ENCODE assay signal across 7 mouse cellular contexts in genomic region chr4:148805811-148806747, GRCm38 (mm10). TPM values are rescaled to one million over a fixed set of nuclear protein-coding genes. Genes with fewer than 3 reads are reported as not detected.
DNase-seq lines count a peak whose midpoint lies in the region; ATAC-seq lines count a peak whose summit lies in the region.

No protein-coding gene starts in this region.

- intact Hi-C loops in heart, postnatal 10 days (cut with DNase I), result loop anchor here (2.0 to 5.0 kb wide), 2 partner anchors 59 to 96 kb away; no protein-coding TSS in a partner anchor

- H3K27ac ChIP-seq in embryonic facial prominence, embryonic 12.5 days, result 0 out of 2 replicates have a peak overlapping the region, but pooled peaks have one; percentile 17
- H3K27ac ChIP-seq in limb, embryonic 15.5 days, result peak overlapping the region; percentile 51
- peak overlapping the region; percentile 70; the same call in 1 of the 2 replicates for H3K27ac ChIP-seq in neural tube, embryonic 14.5 days (ENCODE audit: low read depth, low read length)

- WGBS in embryonic facial prominence, embryonic 12.5 days, result under 1% methylated on average over 62 of the region's 64 CpGs
- under 1% methylated on average over 63 of the region's 64 CpGs for WGBS in limb, embryonic 15.5 days
- WGBS in neural tube, embryonic 14.5 days, result under 1% methylated on average over 64 of the region's 64 CpGs

- no peak for ATAC-seq in embryonic facial prominence, embryonic 12.5 days (ENCODE audit: insufficient number of reproducible peaks, insufficient read depth, low FRiP score, low TSS enrichment)
- ATAC-seq in limb, embryonic 15.5 days (ENCODE audit: insufficient number of reproducible peaks, low FRiP score, low TSS enrichment, low read depth), result 0 out of 2 replicates have a peak, but pooled peaks have one; percentile 15
- ATAC-seq in neural tube, embryonic 14.5 days (ENCODE audit: low read depth), result no peak

- peak overlapping the region; percentile 54 for H3K4me3 ChIP-seq in embryonic facial prominence, embryonic 12.5 days
- peak overlapping the region; percentile 63 for H3K4me3 ChIP-seq in limb, embryonic 15.5 days
- H3K4me3 ChIP-seq in neural tube, embryonic 14.5 days (ENCODE audit: low read depth, low read length), result peak overlapping the region; percentile 48

- no peaks in the 10 kb centered on the region for H3K36me3 ChIP-seq in embryonic facial prominence, embryonic 12.5 days
- no peaks in the 10 kb centered on the region for H3K36me3 ChIP-seq in limb, embryonic 15.5 days
- no peaks in the 10 kb centered on the region for H3K36me3 ChIP-seq in neural tube, embryonic 14.5 days (ENCODE audit: control insufficient read depth, insufficient read depth, low read length)

- peaks cover 76% of the 10 kb centered on the region for H3K27me3 ChIP-seq in embryonic facial prominence, embryonic 12.5 days
- peaks cover 91% of the 10 kb centered on the region for H3K27me3 ChIP-seq in limb, embryonic 15.5 days
- peaks cover 14% of the 10 kb centered on the region for H3K27me3 ChIP-seq in neural tube, embryonic 14.5 days (ENCODE audit: control insufficient read depth, insufficient read depth, low read length)

- peak; percentile 35 for DNase-seq in adrenal gland, postnatal 10 days
- DNase-seq in heart, postnatal 10 days, result peak; percentile 64 to 74
- DNase-seq in layer of hippocampus, adult 8-10 months (ENCODE audit: low spot score in 2 of 2), result no peak
- no peak for DNase-seq in right cerebral cortex, adult 2 months (ENCODE audit: low spot score in 2 of 2)

- H3K9me3 ChIP-seq in embryonic facial prominence, embryonic 12.5 days, result no peaks in the 10 kb centered on the region
- no peaks in the 10 kb centered on the region for H3K9me3 ChIP-seq in limb, embryonic 15.5 days
- no peaks in the 10 kb centered on the region for H3K9me3 ChIP-seq in neural tube, embryonic 14.5 days (ENCODE audit: control insufficient read depth, low read length)

- peak overlapping the region; percentile 96 for H3K4me2 ChIP-seq in embryonic facial prominence, embryonic 12.5 days (replicated peaks)
- peak overlapping the region; percentile 100 for H3K4me2 ChIP-seq in limb, embryonic 15.5 days
- H3K4me2 ChIP-seq in neural tube, embryonic 14.5 days (ENCODE audit: low read depth, low read length), result peak overlapping the region; percentile 68

- peaks cover 33% of the 10 kb centered on the region for H3K4me1 ChIP-seq in embryonic facial prominence, embryonic 12.5 days
- H3K4me1 ChIP-seq in limb, embryonic 15.5 days, result peaks cover 41% of the 10 kb centered on the region
- peaks cover 33% of the 10 kb centered on the region for H3K4me1 ChIP-seq in neural tube, embryonic 14.5 days (ENCODE audit: control insufficient read depth, insufficient read depth, low read length)

- peak overlapping the region; percentile 53 for H3K9ac ChIP-seq in embryonic facial prominence, embryonic 12.5 days
- H3K9ac ChIP-seq in limb, embryonic 15.5 days, result peak overlapping the region; percentile 27; the same call in 1 of the 2 replicates
- peak overlapping the region; percentile 57 for H3K9ac ChIP-seq in neural tube, embryonic 14.5 days (replicated peaks; ENCODE audit: low read depth, low read length)

RNA-seq across cellular contexts. Expression of gene Casz1, which starts 1.9 kb away (rescaled TPM):
- total RNA-seq in adrenal gland, postnatal 10 days (2021), result 10 to 100 TPM in 1 of 2 experiments, 1 to 10 TPM in 1; 7.4 to 10.9 TPM
- 4.5 and 4.6 TPM in 2 replicates for polyA plus RNA-seq in embryonic facial prominence, embryonic 12.5 days (2016; fragmentation: Nextera tagmentation; extraction: Ambion mirVana)
- 10 to 100 TPM; 64.7 to 67.2 TPM for total RNA-seq in heart, postnatal 10 days (2021)
- 7.2 and 9.9 TPM in 2 replicates for polyA plus RNA-seq in limb, embryonic 15.5 days (2015; fragmentation: Nextera tagmentation; extraction: Ambion mirVana)
- polyA plus RNA-seq in neural tube, embryonic 14.5 days (2014; fragmentation: Nextera tagmentation; extraction: Ambion mirVana), result 13.6 and 16.1 TPM in 2 replicates
- total RNA-seq in layer of hippocampus, adult 8-10 months (2022), result under 1 TPM; 0.61 to 0.80 (median 0.63) TPM

Comparison
In these comparisons a context has a peak if more than half of its experiments do, and no peak if none do; other contexts are left out.
1. DNase-seq: peak in adrenal gland, postnatal 10 days (single experiment) and heart, postnatal 10 days (2 of 2); none in layer of hippocampus, adult 8-10 months (0 of 2) and right cerebral cortex, adult 2 months (0 of 2).
2. H3K27ac ChIP-seq: peak in every context shown above with its lines; median percentile 70 in neural tube, embryonic 14.5 days; 51 in limb, embryonic 15.5 days; 17 in embryonic facial prominence, embryonic 12.5 days.
3. RNA of gene Casz1, which starts 1.9 kb away (total RNA-seq): 64.7 to 67.2 TPM in heart, postnatal 10 days; 7.4 to 10.9 TPM in adrenal gland, postnatal 10 days and 0.61 to 0.80 TPM in layer of hippocampus, adult 8-10 months; every median in the first group is over 4 times any median in the second.
4. Peak in every context shown above with its lines, with median percentiles within 50 percentile points of each other: H3K4me2 ChIP-seq, H3K4me3 ChIP-seq and H3K9ac ChIP-seq.